Mouse (Mus musculus) gastrocnemius, adult 18-20 months (tissue): ENCODE results near the gene Pax7. TPM values are rescaled to one million over a fixed set of nuclear protein-coding genes. Genes with fewer than 3 reads are reported as not detected.

Experiments
- DNase-seq: peaks from one replicate; pipeline ENCODE4 v3.0.0; 2021; ENCODE audit warnings: low spot score
- total RNA-seq, 2 experiments: library from RNA; stranded (reverse); gene quantifications; 2 replicates each; pipeline ENCODE4 v1.2.3; 2021

Pax7 gene
- total RNA-seq, 2 experiments from 2014 or later, result 1.1 to 1.5 TPM

GRCm38 (mm10) chr4:139697755-139698154 is 135.6 kb downstream of the Pax7 start:
- DNase-seq, result no peak

GRCm38 (mm10) chr4:139693315-139693714 is 140.0 kb downstream of the Pax7 start:
- no peak for DNase-seq

- DNase-seq, result no peak
These were observed 143.6 kb downstream of the Pax7 start for GRCm38 (mm10) chr4:139689627-139690269.

GRCm38 (mm10) chr4:139688058-139688457 is 145.3 kb downstream of the Pax7 start:
- no peak for DNase-seq

Other genes starting within 250 kb of the Pax7 start
- not detected for gene Gm21969, start 230.3 kb downstream of the Pax7 start, total RNA-seq
- 10 to 100 TPM; 57.6 to 64.8 TPM for gene Aldh4a1, start 210.7 kb downstream of the Pax7 start, total RNA-seq
- not detected for gene Tas1r2, start 180.0 kb downstream of the Pax7 start, total RNA-seq
- under 1 TPM; 0.30 to 0.52 TPM for gene Klhdc7a, start 134.5 kb upstream of the Pax7 start, total RNA-seq